Mouse (Mus musculus): ENCODE measurements around the gene Shld2.
"Not testable (repeated sequence)": the region's sequence is repeated elsewhere in the genome, so short reads cannot be mapped to it uniquely, and the experiment has no call there.

Gene Shld2

DNA sequence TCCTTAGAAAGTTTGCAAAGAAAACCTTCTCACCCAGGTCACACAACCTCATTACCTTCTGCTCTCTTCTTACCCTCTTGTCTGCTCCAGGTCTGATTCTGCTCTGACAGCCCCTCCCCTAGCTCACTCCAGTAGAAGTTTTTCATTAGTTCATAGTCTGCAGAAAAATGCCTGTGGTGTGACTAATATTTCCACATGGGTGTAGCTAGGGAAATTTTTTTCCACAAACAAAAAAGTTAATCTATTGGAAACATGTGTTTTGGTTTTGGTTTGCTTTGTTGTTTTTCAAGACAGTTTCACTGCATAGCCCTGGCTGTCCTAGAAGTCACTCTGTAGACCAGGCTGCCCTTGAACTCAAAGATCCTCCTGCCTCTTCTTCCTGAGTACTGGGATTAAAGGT is 7.8 kb upstream of the Shld2 start:
- DNase-seq (ENCODE audit: low spot score): no peak

DNA sequence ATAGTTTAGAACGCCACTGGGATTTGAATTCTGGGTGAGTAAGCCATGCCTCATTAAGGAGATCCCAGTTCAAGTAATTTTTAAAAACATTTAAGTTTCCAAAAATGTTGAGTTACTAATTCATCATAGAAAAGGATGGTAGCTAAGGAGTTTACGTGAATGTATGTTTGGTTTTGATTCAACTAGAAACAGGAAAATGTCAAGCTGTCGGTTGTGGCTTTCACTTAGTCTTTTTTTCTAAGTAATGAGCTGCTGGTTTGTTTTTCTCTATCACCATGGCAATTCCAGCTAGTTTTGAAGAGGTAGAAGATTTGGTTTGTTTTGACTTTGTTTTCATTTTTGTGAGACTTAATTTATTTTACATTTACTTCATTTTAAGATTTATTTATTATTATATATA is 7.1 kb upstream of the Shld2 start:
- no peak for DNase-seq (ENCODE audit: low spot score)

DNA sequence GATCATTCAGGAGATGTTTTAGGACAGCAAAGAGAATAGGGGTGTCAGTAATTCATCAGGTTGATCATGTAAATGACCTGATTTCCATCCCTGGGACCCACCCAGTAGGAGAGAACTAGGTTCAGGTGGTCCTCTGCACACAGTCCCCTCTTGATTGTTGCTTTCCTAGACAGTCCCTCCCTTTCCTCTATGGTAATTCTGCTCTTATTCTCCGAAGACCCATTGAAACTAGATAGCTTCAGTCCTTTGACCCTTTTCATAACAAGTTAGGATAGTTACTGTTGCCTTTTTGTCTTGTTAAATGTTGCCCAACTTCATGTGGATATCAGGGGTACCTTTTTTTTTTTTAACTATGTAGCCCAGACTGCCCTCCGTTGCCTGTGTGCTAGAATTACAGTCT is 6.1 kb upstream of the Shld2 start:
- DNase-seq (ENCODE audit: low spot score): no peak

DNA sequence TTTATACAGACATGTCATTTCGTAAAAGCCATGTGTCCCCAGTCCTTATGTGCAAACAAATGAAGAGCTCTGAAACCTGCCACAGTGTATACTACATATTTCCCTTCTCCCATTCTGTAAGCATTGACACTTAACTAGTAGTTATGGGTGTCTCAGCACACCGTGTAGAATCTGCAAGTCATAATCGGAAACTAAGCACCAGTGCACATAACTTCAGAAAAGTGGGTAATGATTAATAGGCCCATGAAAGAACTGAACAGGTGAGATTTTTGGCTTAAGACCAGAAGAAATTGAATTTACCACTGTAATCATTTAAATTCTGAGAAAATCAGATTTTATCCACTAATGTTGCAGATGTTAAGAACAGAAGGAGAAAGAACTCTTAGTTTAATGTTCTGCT is 4.5 kb upstream of the Shld2 start:
- DNase-seq (ENCODE audit: low spot score): no peak

DNA sequence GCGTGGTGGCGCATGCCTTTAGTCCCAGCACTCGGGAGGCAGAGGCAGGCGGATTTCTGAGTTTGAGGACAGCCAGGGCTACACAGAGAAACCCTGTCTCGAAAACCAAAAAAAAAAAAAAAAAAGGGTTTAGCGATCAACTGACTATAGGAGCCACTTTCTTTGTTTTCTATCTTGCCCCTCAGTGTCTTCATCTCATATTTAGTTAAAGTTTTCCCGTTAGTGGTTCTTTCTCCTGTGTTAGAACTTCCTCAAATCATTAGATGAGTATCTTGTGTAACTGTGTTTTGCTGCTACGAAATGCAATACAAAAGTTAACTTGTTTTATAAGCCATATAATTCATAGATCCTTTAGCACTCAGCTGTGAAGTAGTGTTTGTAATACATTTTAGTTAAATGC is 4.1 kb upstream of the Shld2 start:
- DNase-seq (ENCODE audit: low spot score): not testable (repeated sequence)

DNA sequence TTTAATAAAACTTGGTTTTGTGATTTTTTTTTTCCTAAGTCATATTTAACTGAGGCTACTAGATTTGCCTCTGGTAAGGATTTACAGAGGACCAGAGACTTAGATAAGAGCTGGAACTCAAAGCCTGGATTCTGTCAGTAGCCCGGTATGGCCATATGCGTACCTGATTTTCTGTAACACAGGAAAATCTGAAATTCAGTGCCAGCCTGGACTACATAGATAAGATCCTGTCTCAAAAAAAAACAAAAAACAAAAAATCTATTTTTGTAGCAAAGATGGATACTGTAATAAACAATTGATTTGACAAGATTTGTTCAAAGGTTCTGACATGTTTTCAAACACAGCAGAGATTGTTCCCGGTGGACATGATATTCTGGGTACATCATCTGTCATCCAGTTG is 3.3 kb upstream of the Shld2 start:
- no peak for DNase-seq (ENCODE audit: low spot score)

DNA sequence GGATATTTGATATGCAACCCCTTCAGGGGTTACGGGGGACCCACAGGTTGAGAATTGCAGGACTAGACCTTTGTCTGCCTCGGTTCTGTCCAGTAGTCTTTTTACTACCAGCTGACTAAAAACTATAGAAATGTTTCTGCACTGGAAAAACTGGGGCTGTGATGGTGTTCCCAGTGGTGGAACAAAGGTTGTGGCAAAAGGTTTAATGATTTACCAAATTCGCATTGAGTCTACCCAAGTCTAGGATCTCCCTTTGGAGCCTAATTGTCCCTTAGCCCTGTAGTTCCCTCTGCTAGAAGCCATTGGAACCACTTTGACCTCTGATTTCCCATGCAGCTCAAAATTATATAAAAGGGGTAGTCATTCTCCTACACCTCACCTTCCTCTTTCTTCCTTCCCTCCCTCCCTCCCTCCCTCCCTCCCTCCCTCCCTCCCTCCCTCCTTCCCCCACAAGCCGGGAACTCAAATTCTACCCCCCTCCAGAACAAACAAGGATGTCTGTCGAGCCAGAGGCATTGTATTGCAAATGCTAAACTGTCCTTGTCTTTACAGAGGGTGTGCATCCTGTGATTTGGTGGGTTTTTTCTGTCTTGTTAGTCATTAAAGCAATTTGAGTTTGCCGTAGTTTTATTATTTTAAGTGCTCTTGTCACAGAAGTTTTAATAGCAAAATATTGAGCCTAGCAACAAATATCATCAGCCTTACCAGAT is 2.2 kb upstream of the Shld2 start:
- DNase-seq (ENCODE audit: low spot score): no peak

DNA sequence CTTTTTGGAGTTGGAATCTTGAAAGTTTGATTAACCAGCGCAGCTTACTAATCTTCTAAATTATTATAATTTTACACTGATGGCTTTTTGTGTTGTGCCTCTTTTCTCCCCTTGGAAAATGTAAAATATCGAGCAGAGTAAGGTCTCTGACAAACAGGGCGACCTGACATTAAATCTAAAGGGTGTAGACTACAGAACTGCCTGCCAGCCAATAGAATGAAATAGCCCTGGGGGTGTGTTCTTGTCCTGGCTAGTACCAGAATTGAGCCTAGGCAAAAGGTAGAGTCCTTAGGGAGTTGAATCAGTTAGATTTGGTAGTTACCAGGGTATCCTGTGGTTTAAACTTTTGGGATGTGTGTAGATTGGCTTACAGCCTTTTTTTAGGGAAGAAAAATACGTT is 1.4 kb upstream of the Shld2 start:
- DNase-seq (ENCODE audit: low spot score): no peak

DNA sequence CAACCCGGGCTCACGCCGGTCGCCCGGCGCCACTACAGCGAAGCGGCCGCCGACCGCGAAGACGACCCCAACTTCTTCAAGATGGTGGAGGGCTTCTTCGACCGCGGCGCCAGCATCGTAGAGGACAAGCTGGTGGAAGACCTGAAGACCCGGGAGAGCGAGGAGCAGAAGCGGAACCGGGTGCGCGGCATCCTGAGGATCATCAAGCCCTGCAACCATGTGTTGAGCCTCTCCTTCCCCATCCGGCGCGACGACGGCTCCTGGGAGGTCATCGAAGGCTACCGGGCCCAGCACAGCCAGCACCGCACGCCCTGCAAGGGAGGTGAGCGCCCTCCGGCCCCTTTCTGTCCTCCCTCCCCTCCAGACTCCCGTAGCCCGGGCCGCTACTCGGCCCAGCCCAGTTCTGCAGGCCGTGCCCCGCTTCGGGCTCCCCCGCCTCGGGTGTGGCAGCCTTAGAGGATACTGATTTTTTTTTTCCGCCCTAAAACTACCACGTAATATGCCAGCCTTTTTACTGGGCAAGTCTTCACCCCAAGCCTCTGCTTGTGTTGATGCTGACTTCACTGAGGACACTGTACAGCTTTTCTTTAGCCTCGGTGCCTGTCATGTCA is 833 bp upstream of the Shld2 start:
- DNase-seq (ENCODE audit: low spot score): peak; percentile 55

DNA sequence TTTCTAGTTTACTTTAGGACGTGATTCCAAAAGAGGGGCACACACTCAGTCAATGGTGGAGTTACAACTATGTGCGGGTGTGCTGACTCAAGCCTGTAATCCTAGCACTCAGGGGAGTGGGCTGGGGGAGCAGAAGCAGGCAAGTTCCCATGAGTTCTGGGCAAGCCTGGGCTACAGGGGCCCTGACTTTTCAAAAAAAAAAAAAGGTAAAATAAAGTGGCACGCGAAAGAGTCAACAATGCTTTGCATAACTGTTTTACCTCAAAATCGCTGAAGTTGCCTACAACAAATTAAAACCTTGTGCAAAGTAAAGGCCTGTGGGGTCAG is 423 bp downstream of the Shld2 start:
- DNase-seq (ENCODE audit: low spot score): no peak

DNA sequence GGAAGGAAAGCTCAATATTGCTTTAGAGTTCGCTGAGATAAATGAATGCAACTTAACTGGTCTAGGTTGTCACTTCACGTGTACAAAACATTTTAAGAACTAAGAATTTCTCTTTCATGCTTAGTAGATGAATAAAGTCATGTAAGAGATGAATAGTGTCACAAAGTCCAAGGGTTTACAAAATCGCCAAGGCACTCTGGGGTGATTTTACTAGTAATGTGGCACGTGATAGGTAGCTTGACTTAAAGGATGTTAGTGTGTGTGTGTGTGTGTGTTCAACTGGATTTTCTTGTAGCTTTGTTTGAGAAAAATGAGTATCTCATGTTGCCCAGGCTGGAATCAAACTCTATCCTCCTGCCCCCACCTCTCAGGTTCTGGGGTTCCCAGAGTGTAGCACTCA is 1.0 kb downstream of the Shld2 start:
- DNase-seq (ENCODE audit: low spot score): no peak

DNA sequence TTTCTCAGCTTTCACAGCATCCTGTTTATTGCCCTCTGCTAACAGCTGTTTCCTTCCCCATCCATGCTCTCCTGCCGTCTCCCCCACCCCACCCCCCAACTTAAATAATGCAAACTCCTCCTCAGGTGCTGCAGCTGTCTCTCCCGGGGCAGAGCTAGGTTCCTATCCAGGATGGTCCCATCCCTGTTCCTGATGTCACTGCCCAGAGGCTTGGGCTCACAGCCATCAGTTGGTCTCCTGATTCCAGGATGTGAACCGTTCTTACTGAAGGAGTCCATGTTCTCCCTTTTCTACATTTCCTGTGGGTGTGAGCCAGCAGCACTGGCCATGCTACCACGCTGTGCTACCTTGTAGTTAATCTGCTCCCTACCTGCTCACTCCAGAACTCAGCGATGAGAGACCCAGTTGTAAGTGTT is 7.0 kb downstream of the Shld2 start:
- DNase-seq (ENCODE audit: low spot score): no peak

DNA sequence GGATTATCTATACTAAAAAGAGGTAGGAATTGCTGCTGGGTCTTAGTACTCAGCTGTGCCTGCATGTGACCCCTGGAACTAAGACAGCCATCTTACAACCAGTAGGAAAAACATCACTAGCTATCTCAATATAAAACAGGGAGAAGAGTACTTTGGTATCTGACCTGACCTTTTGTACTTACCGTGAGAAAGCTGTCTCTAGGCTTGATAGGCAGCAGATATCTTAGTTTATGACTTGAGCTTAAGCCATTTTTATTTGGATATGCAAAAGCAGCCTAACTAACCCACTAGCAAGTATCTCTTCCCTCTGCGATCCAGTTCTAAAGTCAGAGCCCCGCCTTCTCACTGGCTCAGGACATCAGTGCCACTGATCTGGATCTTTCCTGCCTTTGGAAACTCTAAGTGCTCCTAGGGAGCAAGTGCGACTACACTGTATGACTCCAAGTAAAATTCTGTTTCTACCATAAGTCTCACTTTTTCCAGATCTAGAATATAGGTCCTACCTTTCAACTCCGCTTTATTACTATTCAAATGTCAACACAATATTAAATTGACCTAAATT is 7.5 kb downstream of the Shld2 start:
- DNase-seq (ENCODE audit: low spot score): no peak

DNA sequence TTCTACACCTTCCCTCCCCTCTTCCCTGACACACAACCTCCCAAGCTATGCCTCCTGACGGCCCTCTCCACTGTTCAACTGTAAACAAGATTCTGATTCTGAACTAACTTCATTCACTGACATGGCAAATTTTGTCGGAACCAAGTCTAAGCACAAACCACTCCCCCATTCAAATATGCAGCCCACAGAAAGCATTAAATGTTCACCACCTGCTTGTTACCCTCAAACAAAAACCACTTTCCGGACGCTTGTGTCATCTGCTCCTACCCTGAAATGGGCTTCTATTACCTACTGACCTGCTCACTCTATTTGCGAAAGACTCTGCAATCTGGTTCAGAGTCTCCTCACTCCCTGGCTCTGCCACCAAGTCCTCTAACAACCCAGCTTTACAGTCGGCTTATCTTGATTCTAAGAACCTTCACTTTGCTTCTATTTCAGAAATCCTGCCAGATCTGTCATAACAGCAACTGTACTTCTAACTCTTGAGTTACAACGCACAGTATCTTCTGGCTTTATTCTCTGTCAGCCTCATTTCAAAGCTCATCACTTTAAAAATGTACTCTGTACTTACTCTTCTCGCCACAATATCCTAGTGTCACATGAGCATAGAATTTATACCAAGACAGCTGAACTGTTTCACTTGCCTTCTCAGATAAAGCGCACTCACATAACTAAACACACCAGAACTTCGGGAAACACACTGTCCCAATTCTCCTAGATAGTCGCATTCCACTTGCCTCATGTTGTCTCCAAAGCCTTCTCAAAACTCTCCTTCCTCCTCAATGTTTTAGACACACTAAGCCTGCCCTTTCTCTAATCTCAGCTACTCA is 11.2 kb downstream of the Shld2 start:
- DNase-seq (ENCODE audit: low spot score): no peak

DNA sequence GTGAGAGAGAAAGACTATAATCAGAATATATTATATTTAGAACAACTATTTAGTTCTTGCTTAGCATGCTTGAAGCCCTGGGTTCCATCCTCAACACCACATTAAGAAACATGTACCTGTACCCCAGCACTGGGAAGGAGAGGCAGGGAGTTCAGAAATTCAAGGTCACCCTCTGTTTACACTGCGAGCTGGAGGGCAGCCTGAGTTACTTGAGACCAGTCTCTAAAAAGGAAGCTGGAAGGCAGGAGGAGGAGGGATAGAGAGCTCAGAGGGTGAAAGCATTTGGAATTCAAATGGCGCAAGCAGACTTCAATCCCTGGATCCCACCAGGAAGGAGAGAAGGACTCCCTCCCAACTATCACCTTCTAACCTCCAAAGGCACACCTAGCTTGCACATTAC is 12.7 kb downstream of the Shld2 start:
- no peak for DNase-seq (ENCODE audit: low spot score)

DNA sequence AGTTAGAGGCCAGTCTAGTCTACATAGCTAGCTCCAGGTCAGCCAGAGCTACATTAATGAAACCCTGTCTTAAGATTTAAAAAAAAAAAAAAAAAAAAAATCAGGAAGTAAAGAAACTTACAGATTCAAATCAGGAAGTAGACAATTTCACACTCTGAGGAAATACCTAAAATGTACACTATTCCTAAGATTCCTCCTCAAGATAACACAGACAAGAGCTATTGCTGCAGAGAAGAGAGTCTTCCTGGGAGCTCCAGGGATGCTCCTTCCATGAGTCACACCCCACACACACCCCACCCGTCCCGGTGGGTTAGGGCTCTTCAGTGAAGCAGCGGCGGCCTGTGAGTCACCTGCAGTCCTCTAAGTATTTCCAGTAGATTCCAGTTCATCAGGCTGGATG is 13.3 kb downstream of the Shld2 start:
- no peak for DNase-seq (ENCODE audit: low spot score)

DNA sequence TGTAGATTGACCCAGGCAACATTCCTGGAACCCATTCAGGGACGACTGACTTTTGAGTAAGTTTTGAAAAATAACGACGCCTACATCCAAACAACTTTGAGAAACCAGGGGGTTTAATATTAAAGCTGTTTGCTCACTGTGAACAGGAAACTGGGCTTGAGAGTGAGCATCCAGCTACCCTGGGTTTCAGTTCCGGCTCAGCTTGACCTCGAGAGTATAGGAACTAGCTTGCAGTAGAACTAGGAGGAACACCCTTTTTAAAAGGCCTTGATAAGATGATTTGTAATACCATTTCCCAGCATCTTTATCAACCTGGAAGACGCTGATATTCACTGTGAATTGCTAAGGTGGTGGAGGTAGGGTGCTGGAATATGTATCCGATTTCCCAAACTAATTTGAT is 13.9 kb downstream of the Shld2 start:
- no peak for DNase-seq (ENCODE audit: low spot score)

DNA sequence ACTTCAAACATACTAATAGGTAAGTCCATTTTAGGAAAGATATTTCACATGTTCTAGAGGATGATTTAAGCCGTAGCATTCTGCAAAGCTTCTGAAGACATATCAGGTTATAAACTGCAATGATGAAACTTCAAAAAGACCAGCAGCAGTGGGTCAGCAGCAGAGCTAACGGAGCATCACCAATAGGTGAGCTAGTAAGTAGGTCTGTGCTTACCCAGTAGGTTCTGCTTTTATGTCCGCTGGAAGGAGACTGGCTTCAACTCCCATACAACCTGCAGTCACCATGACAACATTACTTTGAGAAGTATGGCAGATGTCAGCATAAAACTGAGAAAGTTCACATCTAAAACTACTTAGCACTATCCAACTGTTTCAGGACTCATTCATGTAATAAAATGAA is 16.7 kb downstream of the Shld2 start:
- DNase-seq (ENCODE audit: low spot score): no peak

DNA sequence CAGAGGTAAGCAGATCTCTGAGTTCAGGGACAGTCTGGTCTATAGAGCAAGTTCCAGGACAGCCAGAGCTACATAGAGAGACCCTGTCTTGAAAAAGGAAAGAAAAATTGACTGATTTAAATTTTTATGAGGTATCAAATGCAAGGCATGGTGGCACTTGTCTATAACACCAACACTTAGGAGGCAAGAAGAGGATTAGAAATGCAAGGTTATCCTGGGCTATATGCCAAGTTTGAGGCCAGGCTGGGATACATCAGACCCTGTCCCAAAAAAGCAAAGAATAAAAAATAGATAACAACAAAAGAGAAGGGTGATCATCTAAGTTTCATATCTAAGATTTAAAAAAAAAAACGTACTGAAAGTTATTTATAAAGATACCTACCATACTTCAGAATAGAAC is 20.1 kb downstream of the Shld2 start:
- no peak for DNase-seq (ENCODE audit: low spot score)

DNA sequence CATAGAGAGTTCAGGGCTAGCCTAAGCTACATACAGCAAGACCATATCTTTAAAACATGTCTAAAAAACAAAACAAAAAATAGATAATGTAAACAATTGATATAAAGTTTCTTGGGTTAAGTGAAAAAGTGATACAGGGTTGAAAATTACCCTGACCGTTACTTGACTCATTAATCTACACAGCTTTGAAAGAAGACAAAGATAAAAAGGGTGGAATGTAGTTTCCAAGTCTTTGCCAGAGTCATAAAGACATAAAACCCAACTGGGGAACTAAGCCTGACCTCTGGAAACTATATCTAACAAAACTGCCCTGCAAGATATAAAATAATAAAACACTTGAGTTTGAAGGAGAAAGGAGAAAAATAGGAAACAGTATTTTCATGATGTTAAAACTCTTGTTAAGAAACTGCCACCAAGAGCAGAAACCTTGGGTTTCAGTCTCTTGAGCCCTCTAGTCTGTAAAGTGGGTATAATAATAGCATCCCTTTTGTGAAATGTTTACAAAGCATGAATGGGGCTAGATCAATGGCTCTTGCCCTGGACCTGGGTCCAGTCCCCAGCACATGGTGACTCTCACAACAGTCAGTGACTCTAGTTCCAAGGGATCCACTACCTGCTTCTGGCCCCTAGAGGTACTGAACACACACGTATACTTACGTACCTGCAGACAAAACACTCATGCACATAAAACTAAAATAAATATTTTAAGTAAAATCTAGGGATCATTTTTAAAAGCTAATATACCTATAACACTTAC is 20.9 kb downstream of the Shld2 start:
- DNase-seq (ENCODE audit: low spot score): no peak

DNA sequence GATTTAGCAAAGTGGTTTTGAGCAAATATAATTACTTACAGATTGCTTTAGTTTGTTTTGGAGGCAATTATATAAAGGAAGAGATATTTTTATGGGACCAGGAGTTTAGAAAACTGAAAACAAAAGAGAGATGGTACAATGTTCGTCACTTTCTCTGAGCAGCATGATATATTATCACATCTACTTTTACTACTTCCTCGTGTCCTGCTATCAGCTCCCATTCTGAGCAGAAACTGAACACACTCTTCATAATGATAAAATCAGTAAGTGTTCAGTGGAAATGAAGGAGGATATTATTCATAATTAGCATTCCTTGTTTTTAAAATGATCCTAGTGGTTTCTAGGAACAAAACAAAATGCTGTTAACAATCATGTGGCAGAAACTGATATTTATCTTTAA is 21.9 kb downstream of the Shld2 start:
- DNase-seq (ENCODE audit: low spot score): no peak

DNA sequence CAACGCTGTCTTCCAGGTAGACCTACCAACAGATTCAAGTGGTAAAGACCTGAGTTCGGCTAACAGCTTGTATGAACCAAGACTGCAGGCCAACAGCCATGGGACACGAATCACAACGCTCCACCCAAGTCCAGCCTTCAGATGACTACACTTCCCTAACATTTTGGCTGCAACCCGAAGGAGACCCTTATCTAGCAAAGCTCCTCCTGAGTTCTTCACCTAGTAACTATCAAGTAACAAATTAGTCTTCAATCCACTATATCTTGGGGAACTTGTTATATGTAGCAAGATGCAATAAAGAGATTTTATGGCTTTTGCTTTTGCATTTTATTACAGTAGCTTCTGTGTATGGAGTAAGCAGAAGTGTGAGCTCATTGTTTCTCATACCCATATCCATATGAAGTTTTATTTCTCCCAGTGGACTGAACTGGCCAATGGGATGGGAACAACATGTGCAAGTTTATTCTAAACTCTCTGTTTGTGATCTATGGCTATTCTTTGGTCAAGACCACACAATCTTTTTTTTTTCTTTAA is 28.5 kb downstream of the Shld2 start:
- no peak for DNase-seq (ENCODE audit: low spot score)

Data from ovary, postnatal 36 days (tissue).